Mouse (Mus musculus) left cerebral cortex, postnatal 25 days (tissue): ENCODE results near the gene Ssbp3. TPM values are rescaled to one million over a fixed set of nuclear protein-coding genes. Genes with fewer than 3 reads are reported as not detected.

Source experiments
- DNase-seq, 2 experiments: peaks; one replicate each; pipeline ENCODE4 v3.0.0; 2022; ENCODE audit warnings: low spot score in 2 of 2, mixed read lengths in 1 of 2
- intact Hi-C: fragments of 180-260 bp; cut with DNase I; formaldehyde crosslinking; loops from one replicate; pipeline ENCODE4 v1.15.1; 2025
- total RNA-seq, 2 experiments: library from RNA; stranded (reverse); gene quantifications; 2 replicates each; pipeline ENCODE4 v1.2.3; 2021

Gene Ssbp3
- total RNA-seq, 2 experiments from 2014 or later, result 138 to 157 TPM

DNA sequence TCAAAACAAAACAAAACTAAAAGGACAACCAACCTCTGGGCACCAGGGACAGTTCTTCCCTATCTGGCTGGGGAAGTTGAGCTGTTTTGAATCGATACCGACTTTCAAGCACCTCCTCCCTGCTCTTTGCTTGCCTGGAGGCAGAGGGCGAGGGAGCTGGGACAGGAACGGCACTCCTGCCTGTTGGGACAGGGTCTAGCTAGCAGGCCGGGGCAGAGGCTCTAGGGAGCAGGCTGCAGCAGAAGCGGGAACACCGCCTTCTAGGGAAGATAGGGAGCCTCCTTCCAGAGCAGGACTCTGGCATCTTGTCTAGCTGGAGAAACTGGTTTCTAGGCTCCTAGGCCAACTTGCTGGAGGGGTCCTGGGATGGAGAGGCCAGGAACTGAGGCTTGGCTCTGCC, 70.2 kb downstream of the Ssbp3 start:
- no peak for DNase-seq
- intact Hi-C loops, result no loop called here

DNA sequence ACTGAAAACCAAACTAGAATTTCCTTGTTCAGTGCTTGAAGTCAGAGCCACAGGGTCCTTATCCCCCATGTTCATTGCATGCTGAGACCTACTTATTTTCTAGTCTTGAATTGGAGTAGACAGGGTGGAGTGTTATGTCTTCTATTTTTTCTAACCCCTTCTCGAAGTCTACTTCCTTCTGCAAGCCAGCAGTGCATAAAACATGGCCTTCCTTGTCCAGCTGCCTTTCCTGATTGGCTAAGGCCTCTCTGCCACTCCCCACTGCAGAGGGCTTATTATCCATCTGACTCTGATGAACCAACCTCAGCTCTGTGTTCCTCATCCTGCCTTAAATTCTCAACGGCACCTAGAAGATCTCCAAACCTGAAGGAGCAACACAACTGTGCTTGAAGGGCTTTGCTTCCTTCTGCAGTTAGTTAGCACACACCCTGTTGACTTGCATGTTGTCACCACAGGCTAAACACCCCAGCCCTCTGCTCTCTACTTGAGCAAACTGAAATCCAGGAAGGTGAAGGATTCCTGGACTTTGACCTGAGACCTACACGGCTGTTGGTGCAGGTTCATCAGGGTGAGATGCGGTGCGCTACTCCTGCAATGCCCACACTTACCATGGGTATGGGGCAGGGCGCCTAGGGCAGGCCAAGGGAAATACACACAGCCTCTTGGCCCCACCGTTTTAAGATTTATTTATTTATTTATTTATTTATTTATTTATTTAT, 71.0 kb downstream of the Ssbp3 start:
- DNase-seq, result no peak
- intact Hi-C loops, result no loop called here

DNA sequence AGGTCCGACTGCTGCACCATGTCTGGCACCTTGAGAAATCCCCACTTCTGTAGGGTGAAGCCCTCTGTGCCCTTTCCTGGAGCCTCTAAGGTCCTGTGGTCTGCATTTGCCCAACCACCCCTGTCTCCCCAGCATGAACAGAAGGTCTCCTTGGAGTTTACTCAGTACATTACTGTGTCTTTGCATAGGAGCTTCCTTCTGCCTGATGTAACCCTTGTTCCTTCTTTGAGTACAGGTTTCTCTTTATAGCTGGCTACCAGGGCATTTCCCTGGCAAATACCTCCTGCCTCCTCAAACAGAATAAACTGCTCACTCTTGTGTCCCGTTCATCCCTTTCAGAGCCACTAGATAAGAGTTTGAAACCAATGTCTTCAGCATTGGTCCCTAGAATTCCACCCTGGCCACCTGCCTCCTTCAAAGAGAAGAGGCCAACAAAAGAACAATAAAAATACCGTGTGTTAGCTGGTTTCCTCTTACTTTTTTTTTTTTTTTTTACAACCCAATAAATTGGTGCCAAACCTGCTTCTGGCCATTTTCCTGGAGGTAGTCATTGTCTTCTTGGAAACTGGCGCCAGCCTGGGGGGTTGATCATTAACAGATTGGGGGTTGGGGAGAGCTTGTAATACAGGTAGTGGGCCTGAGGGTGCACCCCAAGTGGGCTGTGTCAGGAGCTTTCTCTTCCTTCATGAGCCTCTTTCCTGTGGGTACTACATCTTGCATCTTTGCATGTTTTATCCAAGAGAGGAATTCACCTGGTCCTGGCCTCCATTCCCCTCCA, 72.0 kb downstream of the Ssbp3 start:
- no peak for DNase-seq
- intact Hi-C loops, result no loop called here

DNA sequence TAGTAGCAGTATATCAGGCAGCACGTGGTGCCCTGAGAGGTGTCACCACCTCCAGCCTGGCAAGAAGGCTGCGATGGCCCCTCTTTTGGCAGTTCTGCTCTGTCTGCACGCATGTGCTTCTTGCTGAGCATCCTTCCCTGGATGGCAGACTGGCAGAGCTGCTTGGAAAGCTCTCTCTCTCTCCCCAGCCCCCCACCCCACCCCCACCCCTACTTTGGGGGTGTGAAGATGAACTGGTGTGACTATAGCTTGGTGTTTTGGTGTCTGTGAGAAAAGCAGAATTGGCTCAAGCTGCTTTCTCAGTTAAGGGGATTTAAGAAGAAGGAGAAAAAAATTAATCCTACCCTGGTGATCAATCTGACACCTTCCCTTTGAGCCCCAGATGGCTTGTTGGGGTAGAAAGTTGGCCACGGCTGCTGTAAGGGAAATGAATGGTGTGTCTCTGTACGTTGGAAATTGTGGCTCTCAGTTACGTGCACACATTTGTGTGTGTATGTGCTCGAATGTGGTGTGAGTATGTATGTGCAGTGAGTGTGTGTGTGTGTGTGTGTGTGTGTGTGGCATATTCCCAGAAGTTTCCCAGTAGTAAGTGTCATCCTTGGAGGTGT, 73.5 kb downstream of the Ssbp3 start:
- no peak for DNase-seq
- intact Hi-C loops, result no loop called here

DNA sequence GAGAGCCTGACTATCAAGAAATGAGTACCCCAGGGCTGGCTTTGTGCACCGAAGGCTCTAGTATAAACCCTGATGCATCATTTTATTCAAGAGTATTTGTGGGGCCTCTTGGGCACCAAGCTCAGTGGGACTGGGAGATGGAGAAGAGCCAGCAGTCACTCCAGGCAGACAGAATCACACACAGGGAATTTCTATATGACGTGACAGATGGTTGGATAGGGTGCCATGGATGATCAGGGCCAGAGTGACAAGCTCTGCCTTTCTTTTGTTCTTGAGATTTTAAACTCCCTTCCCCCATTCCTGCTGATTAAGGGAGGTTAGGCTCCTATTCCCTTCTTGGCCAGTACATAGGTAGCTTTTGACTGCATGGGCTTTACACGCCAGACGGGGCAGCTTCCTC, 74.8 kb downstream of the Ssbp3 start:
- intact Hi-C loops, result no loop called here
- no peak for DNase-seq

DNA sequence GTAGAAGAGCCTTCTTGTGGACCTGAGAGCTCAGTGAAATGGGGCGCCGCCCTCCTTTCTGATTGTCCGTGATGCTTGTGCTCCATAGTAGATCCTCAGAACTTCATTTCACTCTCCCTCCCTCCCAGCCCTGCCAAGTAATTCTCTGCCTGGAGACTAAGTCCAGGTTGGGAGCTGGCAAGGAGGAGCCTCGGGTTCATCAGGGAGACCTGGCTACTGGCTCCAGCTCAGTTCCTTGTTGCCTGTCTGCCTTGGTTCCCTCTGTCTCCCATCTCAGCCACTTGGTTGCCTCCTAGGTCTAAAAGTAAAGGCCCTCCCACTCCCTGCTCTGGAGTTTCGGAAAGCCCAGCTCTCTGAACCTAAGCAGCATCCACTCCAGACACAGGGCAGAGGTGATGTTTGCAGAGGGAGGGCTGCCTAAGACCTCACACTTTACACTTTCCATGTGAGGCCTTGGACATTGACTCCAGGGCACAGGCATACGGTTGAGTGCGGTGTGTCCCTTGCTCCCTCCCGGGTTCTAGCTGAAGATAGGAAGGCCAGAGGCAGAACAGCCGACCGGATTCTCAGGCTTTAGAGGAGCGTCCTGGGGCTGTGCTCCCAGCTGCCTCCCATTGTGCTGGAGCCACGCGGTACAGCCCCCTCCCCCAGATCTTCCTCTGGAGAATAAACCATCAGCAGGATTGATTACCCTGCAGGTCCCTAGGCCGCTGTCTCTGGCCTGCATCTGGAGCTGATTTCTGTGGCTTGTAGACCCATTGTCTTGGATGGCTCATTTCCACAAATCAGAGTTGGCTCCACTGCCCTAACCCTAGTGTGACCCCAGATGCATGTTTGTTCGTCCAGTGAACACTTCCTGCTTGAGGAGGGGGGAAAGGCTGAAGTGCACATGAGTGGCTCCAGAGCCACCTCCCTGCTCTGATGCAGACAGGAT, 75.7 kb downstream of the Ssbp3 start:
- intact Hi-C loops, result no loop called here
- no peak for DNase-seq

DNA sequence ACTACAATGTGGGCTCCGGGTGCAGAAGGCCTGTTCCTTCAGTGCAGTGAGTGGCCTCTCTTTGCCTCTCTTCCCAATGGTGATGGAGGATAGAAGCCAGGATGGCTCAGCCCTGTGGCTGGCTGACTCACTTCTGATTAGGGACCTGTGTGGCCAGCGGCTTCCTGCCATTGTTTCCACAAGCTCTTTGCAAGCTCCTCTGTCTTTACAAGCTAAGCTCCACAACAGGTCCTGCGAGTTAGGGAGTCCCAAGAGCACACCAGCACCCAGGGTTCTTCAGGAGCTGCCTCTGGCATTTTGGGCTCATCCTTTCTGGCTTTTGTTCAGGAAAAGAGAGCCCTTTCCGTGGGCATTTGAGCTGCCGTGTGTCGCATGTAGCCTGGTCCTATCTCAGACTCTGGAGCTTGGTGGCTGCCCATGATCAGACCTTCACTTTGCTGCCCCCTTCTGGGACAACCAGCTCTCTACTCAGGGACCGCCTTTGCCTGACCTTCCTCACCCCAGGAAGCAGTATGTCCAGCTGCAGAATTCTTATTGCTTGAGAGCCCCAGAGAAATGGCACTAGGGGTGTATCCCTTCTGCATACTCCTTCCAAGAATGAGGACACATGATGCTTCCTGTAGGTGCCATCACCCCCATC, 77.3 kb downstream of the Ssbp3 start:
- DNase-seq, result peak; percentile 69 to 71
- intact Hi-C loops, result loop anchor here (2.0 kb wide), 3 partner anchors 77 to 177 kb away; partner anchors contain the start of gene Ssbp3

DNA sequence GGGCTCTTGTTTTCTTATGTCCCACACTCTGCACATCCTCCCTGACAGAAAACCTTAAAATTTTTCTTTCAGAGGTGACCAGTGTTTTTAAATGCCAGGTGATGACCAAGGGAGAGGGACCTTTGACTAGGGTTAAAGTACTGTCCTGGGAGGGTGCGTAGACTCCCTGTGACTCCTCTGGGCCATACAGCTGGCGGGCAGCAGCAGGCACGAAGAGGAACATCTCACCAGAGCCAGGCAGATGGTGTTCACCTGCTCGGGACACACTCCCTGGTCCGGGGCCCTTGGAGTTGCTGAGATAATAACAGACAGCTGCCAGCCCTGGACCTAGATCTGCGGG, 78.4 kb downstream of the Ssbp3 start:
- intact Hi-C loops, result loop anchor here (2.0 kb wide), 3 partner anchors 78 to 176 kb away; partner anchors contain the start of gene Ssbp3
- DNase-seq, result no peak

DNA sequence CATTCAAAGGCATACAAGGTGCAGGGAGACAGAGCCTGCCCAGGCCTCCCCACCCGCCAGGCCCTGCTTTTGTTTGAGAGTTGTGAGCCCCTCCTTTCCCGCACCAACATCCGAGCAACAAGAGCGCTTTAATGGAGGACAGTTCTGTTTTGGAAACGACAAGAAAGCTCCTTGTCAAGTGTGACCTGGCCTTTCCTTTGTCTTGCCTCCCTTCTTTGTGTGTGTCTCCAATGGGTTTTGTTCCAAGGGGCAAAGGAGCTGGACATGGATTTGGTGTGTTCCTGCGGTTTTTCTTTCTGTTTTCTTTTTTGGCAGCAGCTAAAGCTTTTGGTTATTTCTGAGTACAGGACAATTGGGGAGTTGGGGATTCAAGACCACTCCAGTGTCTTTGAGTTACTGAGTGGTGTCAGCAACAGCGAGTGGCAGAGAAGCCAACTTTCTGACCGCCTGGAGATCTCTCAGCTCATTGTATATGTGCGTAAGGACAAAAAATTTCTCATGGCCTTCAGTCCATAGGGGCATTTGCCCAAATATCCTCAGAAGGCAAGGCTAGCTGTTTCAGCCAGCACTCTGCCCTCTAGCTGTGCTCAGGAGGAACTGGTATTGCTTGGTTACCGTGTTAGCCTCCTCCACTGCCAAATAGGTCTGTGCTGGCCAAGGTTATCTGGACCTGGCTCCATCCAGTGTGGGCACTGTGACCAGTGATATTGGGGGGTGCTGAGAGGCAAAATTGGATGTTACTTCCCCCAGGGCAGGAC, 78.9 kb downstream of the Ssbp3 start:
- no peak for DNase-seq
- intact Hi-C loops, result loop anchor here (2.0 kb wide), 3 partner anchors 79 to 175 kb away; partner anchors contain the start of gene Ssbp3

DNA sequence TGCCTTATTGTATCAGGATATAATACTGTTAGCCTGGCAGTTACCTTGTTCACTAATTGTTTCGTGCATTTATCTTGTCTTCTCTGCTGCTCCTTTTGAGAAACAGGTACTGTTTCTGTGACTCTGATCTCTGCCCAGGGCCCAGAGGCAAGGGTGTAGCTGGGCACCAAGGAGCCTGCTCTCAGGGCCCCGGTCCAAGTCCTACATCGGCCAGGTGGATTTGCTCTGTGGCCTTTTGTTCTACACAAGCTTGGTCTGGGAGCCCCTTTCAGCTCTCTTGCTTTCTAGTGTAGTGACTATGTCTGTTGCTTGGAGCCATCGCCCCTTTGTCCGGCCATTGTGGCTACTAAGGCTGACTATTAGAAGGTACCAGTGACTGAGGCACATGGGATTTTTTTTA, 82.6 kb downstream of the Ssbp3 start:
- no peak for DNase-seq
- intact Hi-C loops, result no loop called here

DNA sequence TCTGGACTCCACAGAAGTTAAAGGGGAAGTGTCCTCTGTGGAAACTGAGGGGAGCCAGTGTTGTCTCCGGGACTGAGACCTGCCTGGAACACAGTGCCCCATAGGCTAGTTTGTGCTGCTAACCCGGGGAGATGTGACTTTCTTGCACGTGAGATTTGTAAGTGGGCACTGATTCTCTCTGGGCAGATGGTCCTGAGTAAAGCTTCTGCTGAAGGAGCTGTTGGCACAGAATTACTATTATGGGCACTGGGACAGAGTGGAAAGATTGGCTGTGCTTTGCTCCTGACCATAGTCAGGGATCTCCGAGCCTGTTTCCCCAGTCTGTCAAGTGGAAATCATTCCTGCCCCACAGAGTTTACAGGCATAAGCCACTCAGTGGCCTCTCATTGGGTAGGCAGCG, 83.8 kb downstream of the Ssbp3 start:
- DNase-seq, result no peak
- intact Hi-C loops, result no loop called here

DNA sequence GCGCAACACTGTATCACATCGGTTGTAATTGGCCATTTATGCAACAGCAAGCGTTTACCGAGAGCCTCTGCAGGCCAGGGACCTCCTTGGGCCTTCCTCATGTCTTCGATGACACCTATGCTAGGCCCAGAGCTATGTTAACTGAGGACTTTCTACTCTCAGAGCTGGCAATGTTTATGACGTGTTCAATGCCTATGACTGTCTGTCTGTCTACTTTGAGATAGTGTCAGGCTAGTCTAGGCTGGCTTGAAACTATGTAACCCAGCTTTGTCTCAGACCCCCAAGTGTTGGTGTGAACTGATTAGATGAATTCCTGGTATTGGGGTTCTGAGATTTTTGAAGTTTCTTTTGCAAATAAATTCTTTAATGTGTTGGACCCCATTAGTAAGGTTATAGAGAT, 84.6 kb downstream of the Ssbp3 start:
- no peak for DNase-seq
- intact Hi-C loops, result no loop called here

DNA sequence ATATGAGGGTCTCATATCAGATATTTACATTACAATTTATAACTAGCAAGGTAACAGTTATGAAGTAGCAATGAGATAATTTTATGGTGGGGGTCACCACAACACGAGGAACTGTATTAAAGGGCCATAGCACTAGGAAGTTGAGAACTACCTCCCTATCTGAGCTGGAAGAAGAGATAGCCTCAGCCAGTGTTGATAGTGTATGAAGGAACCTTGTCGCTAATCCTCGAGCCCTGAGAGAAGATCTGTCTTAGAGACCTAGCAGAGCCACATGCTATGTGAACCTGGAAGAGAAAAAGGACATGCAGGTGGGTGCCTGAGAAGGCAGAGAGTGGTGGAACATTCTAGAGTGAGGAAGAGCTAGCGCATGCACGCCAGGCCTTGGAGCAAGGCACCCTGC, 85.0 kb downstream of the Ssbp3 start:
- DNase-seq, result no peak
- intact Hi-C loops, result no loop called here

DNA sequence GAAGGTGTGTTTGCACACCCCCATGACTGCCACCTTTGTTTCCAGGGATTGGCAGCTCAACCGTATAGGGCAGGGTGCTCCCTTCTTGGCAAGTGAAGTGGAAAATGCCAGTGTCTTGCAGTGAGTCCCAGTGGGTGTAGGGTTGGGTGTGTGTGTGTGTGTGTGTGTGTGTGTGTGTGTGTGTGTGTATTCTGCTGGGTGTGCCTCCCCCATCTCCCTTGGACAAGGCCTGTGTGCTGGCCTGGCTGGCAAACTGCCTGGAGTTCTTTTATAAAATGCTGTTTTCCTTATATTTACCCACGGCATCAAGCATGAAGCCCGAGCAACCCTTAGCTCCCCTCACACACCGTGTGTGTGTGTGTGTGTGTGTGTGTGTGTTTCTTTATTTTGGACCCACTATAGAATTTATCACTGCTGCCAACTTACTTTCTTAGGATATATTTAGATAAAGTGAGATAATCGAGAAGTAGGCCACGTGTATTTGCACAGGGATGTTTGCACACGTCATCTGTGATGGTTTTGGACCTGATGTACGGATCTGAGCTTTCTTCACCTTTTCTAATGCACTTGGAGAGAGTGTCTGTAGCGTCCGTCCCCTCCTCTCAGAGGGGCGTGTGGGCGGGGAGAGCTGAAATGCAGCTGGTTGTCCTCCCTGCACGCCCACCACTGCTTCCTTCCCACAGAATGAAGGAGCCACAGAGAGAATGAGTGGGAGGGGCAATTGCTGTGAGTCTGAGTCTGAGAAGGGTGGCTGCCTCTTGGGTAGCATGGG, 86.0 kb downstream of the Ssbp3 start:
- intact Hi-C loops, result no loop called here
- peak; percentile 70 to 89 for DNase-seq

DNA sequence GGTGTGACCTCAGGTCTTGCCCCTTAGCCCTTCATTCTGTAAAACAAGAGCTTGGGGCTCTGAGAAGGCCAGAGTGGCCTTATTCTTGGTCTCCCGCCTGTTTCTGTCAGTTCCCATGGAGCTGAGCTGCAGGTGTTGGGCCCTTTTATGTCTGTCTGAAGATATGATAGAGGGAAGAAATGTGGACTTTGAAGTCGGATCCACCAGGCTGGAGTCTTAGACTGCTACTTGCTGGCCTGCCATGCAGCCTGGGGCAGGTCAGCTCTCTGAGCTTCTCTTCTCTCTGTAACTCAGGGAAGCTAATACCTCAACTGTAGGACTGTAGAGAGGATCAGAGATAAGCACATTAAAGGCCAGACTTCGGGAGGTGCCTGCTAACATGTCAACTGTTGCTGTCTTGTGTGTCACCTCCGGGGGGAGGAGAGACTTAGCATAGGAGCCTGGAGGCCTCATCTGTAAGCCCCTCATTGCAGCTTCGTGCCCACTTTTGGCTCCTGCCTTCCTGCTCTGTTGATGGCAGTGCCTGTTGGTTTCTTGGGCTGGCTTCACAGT, 90.8 kb downstream of the Ssbp3 start:
- intact Hi-C loops, result no loop called here
- DNase-seq, result no peak

DNA sequence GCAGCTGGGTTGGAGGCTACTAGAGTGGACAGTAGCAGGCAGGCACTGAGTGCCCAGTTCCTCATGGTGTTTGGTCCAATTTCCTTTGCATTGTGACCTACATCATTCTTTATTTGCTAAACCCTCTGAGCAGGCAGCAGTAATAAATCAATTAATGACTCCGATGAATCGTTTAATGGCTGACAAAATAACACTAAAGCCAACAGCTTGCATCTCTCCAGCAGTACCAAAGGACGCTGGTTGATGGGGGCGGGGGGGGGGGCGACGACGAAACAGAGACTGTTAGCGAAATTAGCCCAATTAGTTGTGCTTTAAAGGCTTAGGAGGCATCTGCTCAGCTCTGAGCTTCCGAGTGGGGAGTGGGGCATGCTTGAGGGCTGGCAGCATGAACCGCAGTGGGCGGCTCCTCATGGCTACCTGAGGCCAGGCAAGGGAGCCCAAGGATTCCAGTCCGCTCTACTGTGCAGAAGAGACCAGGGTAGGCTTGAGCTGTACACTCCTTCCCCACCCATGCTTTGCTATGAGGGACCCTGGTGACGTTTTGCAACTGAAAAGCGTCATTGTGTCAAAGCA, 91.5 kb downstream of the Ssbp3 start:
- no peak for DNase-seq
- intact Hi-C loops, result no loop called here

DNA sequence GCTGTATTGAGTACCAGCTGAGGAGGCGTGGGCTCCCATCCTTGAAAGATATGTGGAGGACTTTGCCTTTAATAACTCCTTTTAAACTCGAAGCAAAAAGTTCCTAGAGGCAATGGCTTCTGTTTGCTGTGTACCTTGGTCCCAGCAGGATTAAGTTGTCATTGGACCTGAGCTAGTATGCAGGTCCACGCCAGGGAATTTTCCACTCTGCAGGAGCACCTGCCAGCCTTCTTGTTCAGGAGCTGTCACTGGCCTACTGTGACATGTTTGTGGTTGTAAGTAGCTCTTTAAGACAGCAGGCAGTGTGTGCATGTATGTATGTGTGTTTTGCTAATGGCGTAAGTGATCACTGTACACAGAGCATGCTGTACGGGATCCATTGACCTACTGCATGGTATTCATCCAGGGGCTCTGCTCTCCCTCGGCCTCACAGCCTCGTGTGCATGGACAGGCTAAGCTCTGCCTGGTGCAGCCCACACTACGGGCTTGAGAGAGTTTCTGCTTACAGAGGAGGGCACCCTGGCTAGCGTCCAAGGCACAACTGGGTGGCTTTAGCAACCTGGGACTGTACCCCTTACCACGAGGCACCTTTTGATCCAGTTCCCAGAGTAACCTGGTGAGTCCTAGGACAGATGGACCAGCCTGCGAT, 92.1 kb downstream of the Ssbp3 start:
- intact Hi-C loops, result no loop called here
- DNase-seq, result no peak
